In the genomic region with DNA sequence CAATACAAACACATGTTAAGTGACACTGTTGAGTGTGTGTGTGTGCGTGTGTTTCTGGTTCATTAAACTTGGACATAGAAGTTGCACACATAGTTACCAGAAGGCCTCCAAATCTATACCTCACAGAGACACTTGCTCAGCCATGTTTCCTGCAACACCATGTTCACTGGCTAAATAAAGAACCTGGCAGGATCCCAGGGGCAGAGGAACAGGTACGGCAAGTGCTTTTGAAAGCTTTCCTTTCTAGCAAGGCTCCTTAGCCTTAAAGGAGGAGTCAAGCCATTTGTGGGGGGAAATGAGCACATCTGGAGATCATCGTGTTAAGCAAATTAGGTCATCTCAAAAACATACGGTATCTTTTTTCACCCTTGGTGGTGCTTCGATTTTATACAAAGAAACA, we compare ENCODE assay signal across 30 mouse cellular contexts. TPM values are rescaled to one million over a fixed set of nuclear protein-coding genes. Genes with fewer than 3 reads are reported as not detected.
DNase-seq lines count a peak whose midpoint lies in the region; ATAC-seq and TF ChIP-seq lines count a peak whose summit lies in the region.
"Had no signal": no experiment of that assay in that cellular context is flagged by ENCODE, and none has a peak within 500 bp of the region (broad histone marks: within the 10 kb centered on the region; RNA-seq: fewer than 3 reads in every experiment).

No protein-coding gene starts in this region.

- 0 out of 2 replicates have a peak, but pooled peaks cover 3% of the 10 kb centered on the region for H3K4me1 ChIP-seq in heart, postnatal 0 days (ENCODE audit: control insufficient read depth, insufficient read depth)
- peaks cover 3% of the 10 kb centered on the region; the same call in 1 of the 2 replicates for H3K4me1 ChIP-seq in lung, postnatal 0 days (ENCODE audit: insufficient read depth, low read depth, low read length)
- H3K4me1 ChIP-seq: forebrain, embryonic 12.5 days; limb, embryonic 12.5 days; midbrain, embryonic 12.5 days; neural tube, embryonic 12.5 days had no signal

- ATAC-seq in heart, postnatal 0 days (ENCODE audit: insufficient read depth, low read depth) = no peak
- ATAC-seq in lung, postnatal 0 days = no peak
- ATAC-seq: CD4-positive, CD25-positive, alpha-beta regulatory T cell, adult 4 months; forebrain, postnatal 0 days; intestine, postnatal 0 days had no signal

- no peak overlapping the region for H3K9ac ChIP-seq in heart, postnatal 0 days (replicated peaks; ENCODE audit: low read depth, low read length)
- H3K9ac ChIP-seq in lung, postnatal 0 days (replicated peaks; ENCODE audit: low read depth) = no peak overlapping the region
- H3K9ac ChIP-seq: embryonic facial prominence, embryonic 13.5 days; forebrain, embryonic 12.5 days; forebrain, postnatal 0 days; hindbrain, embryonic 14.5 days; limb, embryonic 12.5 days; midbrain, embryonic 12.5 days; neural tube, embryonic 12.5 days had no signal

- no peak for TF ChIP-seq CTCF in heart, postnatal 0 days (IDR thresholded peaks at IDR 0.05; ENCODE audit: low read depth)
- TF ChIP-seq CTCF in lung, postnatal 0 days (IDR thresholded peaks at IDR 0.05) = no peak

- TF ChIP-seq EP300 in heart, postnatal 0 days (IDR thresholded peaks at IDR 0.05; ENCODE audit: low read depth) = no peak
- no peak for TF ChIP-seq EP300 in lung, postnatal 0 days (IDR thresholded peaks at IDR 0.05)

- peak; percentile 12 for DNase-seq in heart, postnatal 0 days (ENCODE audit: low spot score)
- no peak for DNase-seq in heart, adult 9 months (ENCODE audit: low spot score in 2 of 2)
- peak; percentile 31 for DNase-seq in lung, postnatal 0 days (ENCODE audit: low spot score)
- no peak for DNase-seq in lung, postnatal 10 days
- peak; percentile 13 for DNase-seq in R1 (ENCODE audit: low read depth, low spot score)
- DNase-seq in gonadal fat pad, adult 2 months (ENCODE audit: low read depth) = peak; percentile 42
- no peak for DNase-seq in layer of hippocampus, postnatal 25 days (ENCODE audit: extremely low spot score in 1 of 2, low spot score in 1 of 2)
- DNase-seq: adrenal gland, postnatal 25 days; cerebellum, adult 11-12 months; cerebellum, adult 9-11 months; embryo, embryonic 11 days; forebrain, postnatal 0 days; gastrocnemius, postnatal 14 days; kidney, adult 9 months; kidney, postnatal 14 days; layer of hippocampus, adult 9-11 months; right cerebral cortex, adult 18-20 months; right cerebral cortex, postnatal 4 days; thymus, adult 2 months had no signal

- no peak overlapping the region for H3K4me2 ChIP-seq in heart, postnatal 0 days (ENCODE audit: low read depth, low read length)
- no peak overlapping the region for H3K4me2 ChIP-seq in lung, postnatal 0 days (replicated peaks; ENCODE audit: low read depth, low read length)
- H3K4me2 ChIP-seq: embryonic facial prominence, embryonic 13.5 days; forebrain, embryonic 12.5 days; hindbrain, embryonic 14.5 days; limb, embryonic 12.5 days; liver, embryonic 11.5 days; midbrain, embryonic 12.5 days; neural tube, embryonic 12.5 days had no signal

- 48% methylated on average over 5 of the region's 5 CpGs for WGBS in heart, postnatal 0 days
- WGBS in lung, postnatal 0 days = 53% methylated on average over 5 of the region's 5 CpGs

- no peaks in the 10 kb centered on the region for H3K36me3 ChIP-seq in heart, postnatal 0 days (replicated peaks; ENCODE audit: control insufficient read depth, insufficient read depth, low read length)
- no peaks in the 10 kb centered on the region for H3K36me3 ChIP-seq in lung, postnatal 0 days (ENCODE audit: insufficient read depth, low read length)
- H3K36me3 ChIP-seq: limb, embryonic 12.5 days; neural tube, embryonic 12.5 days had no signal

- no peak overlapping the region for H3K4me3 ChIP-seq in heart, postnatal 0 days (ENCODE audit: low read depth, low read length)
- H3K4me3 ChIP-seq in lung, postnatal 0 days (ENCODE audit: low read depth, low read length) = no peak overlapping the region
- H3K4me3 ChIP-seq: embryonic facial prominence, embryonic 13.5 days; erythroblast, embryonic 14.5 days; forebrain, embryonic 12.5 days; limb, embryonic 12.5 days; midbrain, embryonic 12.5 days; myocyte; neural tube, embryonic 12.5 days had no signal

- H3K9me3 ChIP-seq in heart, postnatal 0 days (replicated peaks; ENCODE audit: control insufficient read depth, low read length) = no peaks in the 10 kb centered on the region
- H3K9me3 ChIP-seq in lung, postnatal 0 days (ENCODE audit: low read length) = no peaks in the 10 kb centered on the region
- H3K9me3 ChIP-seq: embryonic facial prominence, embryonic 13.5 days; forebrain, embryonic 12.5 days; limb, embryonic 12.5 days; midbrain, embryonic 12.5 days; neural tube, embryonic 12.5 days had no signal

- no peaks in the 10 kb centered on the region for H3K27me3 ChIP-seq in heart, postnatal 0 days (ENCODE audit: control insufficient read depth, insufficient read depth, low read length)
- H3K27me3 ChIP-seq in lung, postnatal 0 days (replicated peaks; ENCODE audit: insufficient read depth, low read length) = no peaks in the 10 kb centered on the region
- H3K27me3 ChIP-seq: embryonic facial prominence, embryonic 13.5 days; forebrain, embryonic 12.5 days; limb, embryonic 12.5 days; midbrain, embryonic 12.5 days; neural tube, embryonic 12.5 days had no signal

- no peak overlapping the region for H3K27ac ChIP-seq in heart, postnatal 0 days (ENCODE audit: low read depth)
- H3K27ac ChIP-seq in lung, postnatal 0 days (ENCODE audit: low read length) = no peak overlapping the region
- H3K27ac ChIP-seq: embryonic facial prominence, embryonic 13.5 days; forebrain, embryonic 12.5 days; hindbrain, embryonic 14.5 days; limb, embryonic 12.5 days; midbrain, embryonic 12.5 days; neural tube, embryonic 12.5 days had no signal

RNA-seq across cellular contexts. Expression of a gene that starts 6.7 kb away (rescaled TPM):
- not detected in 2 replicates for total RNA-seq in heart, postnatal 0 days (2014; rRNA removed; ENCODE audit: low replicate concordance)
- polyA plus RNA-seq in heart, postnatal 0 days (2015; fragmentation: Nextera tagmentation; extraction: Ambion mirVana) = 0.05 and 0.18 TPM in 2 replicates
- 1.2 and 1.4 TPM in 2 replicates for polyA plus RNA-seq in lung, postnatal 0 days (2015; fragmentation: Nextera tagmentation; extraction: Ambion mirVana)
- polyA plus RNA-seq in gonadal fat pad, adult 2 months (2012; rRNA removed) = 0.36 and 0.59 TPM in 2 replicates
- under 1 TPM; 0.27 to 0.47 TPM for total RNA-seq in layer of hippocampus, postnatal 25 days (2021)
- total RNA-seq: adrenal gland, postnatal 25 days; gastrocnemius, postnatal 14 days had no signal
- polyA plus RNA-seq: erythroblast, embryonic 14.5 days had no signal

Comparison
In these comparisons a context has a peak if more than half of its experiments do, and no peak if none do; other contexts are left out.
1. DNase-seq: peak in heart, postnatal 0 days (single experiment), lung, postnatal 0 days (single experiment), R1 (single experiment) and gonadal fat pad, adult 2 months (single experiment); none in heart, adult 9 months (0 of 2), lung, postnatal 10 days (single experiment) and layer of hippocampus, postnatal 25 days (0 of 2).